Mouse (Mus musculus) kidney, postnatal 14 days (tissue): ENCODE results near the gene Rbms3.

Experiments
- DNase-seq: peaks from one replicate; pipeline ENCODE4 v3.0.0; 2022; ENCODE audit warnings: mixed read lengths

Rbms3 gene

GRCm38 (mm10) chr9:117180658-117181057 lies 449.1 kb downstream of the Rbms3 start:
- no peak for DNase-seq

GRCm38 (mm10) chr9:117178366-117178765 lies 451.3 kb downstream of the Rbms3 start:
- no peak for DNase-seq

GRCm38 (mm10) chr9:117172526-117172925 lies 457.2 kb downstream of the Rbms3 start:
- no peak for DNase-seq

- no peak for DNase-seq
These were observed 460.5 kb downstream of the Rbms3 start for GRCm38 (mm10) chr9:117169196-117169595.

GRCm38 (mm10) chr9:117163143-117163542 lies 466.6 kb downstream of the Rbms3 start:
- DNase-seq: no peak

GRCm38 (mm10) chr9:117161150-117161549 lies 468.6 kb downstream of the Rbms3 start:
- no peak for DNase-seq

- DNase-seq: no peak
These were observed 473.3 kb downstream of the Rbms3 start for GRCm38 (mm10) chr9:117156330-117156905.

- DNase-seq: no peak
These were observed 475.1 kb downstream of the Rbms3 start for GRCm38 (mm10) chr9:117154590-117154989.

GRCm38 (mm10) chr9:117153686-117154274 lies 475.9 kb downstream of the Rbms3 start:
- no peak for DNase-seq

GRCm38 (mm10) chr9:117151951-117152350 lies 477.8 kb downstream of the Rbms3 start:
- no peak for DNase-seq

GRCm38 (mm10) chr9:117144057-117144723 lies 485.5 kb downstream of the Rbms3 start:
- no peak for DNase-seq

- DNase-seq: no peak
These were observed 489.7 kb downstream of the Rbms3 start for GRCm38 (mm10) chr9:117139971-117140370.

- DNase-seq: no peak
These were observed 493.3 kb downstream of the Rbms3 start for GRCm38 (mm10) chr9:117136410-117136809.

- no peak for DNase-seq
These were observed 495.7 kb downstream of the Rbms3 start for GRCm38 (mm10) chr9:117134043-117134442.

- no peak for DNase-seq
These were observed 502.9 kb downstream of the Rbms3 start for GRCm38 (mm10) chr9:117126816-117127215.

GRCm38 (mm10) chr9:117125844-117126243 lies 503.9 kb downstream of the Rbms3 start:
- no peak for DNase-seq

- DNase-seq: no peak
These were observed 508.1 kb downstream of the Rbms3 start for GRCm38 (mm10) chr9:117121572-117121971.

- DNase-seq: no peak
These were observed 512.5 kb downstream of the Rbms3 start for GRCm38 (mm10) chr9:117117181-117117729.

- DNase-seq: no peak
These were observed 514.1 kb downstream of the Rbms3 start for GRCm38 (mm10) chr9:117115609-117116008.

- no peak for DNase-seq
These were observed 516.1 kb downstream of the Rbms3 start for GRCm38 (mm10) chr9:117113592-117113991.

GRCm38 (mm10) chr9:117107926-117108325 lies 521.8 kb downstream of the Rbms3 start:
- no peak for DNase-seq

GRCm38 (mm10) chr9:117102198-117102930 lies 527.3 kb downstream of the Rbms3 start:
- DNase-seq: no peak

- DNase-seq: no peak
These were observed 529.5 kb downstream of the Rbms3 start for GRCm38 (mm10) chr9:117100181-117100580.
